8 mouse cellular contexts compared by ENCODE assay signal in the genomic region with DNA sequence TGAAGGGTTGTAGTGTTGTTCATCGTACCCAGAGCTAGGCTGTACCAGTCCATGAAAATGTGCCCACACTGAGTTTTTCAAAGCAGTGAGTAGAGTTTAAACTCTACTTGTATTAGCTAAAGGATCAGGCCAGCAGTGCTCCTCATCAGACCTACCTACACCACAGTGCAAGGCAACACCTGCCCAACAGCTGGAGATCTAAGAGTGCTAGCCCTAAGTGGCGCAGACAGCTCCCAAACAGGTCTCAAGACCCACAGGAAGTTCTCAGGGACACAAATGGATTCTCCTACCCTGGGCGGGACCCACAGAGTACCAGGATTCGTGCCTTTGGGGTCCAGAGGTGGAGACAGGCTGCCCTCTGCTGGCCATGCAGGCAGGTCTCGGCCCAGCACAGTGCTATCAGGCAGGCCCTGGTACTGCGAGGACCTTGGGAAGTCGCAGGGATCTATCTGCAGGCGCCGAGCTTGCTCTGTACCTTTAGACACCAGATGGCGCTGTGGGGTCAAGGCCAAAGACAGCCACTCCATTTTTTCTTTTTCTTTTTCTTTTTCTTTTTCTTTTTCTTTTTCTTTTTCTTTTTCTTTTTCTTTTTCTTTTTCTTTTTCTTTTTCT. TPM values are rescaled to one million over a fixed set of nuclear protein-coding genes. Genes with fewer than 3 reads are reported as not detected.
DNase-seq lines count a peak whose midpoint lies in the region; ATAC-seq lines count a peak whose summit lies in the region.

No protein-coding gene starts in this region.

- no peaks in the 10 kb centered on the region for H3K36me3 ChIP-seq in intestine, embryonic 16.5 days (ENCODE audit: control insufficient read depth, insufficient read depth, low read length)
- H3K36me3 ChIP-seq in midbrain, embryonic 11.5 days (ENCODE audit: control insufficient read depth, insufficient read depth, low read length) = no peaks in the 10 kb centered on the region

- no peaks in the 10 kb centered on the region for H3K9me3 ChIP-seq in intestine, embryonic 16.5 days (ENCODE audit: control insufficient read depth, low read length)
- no peaks in the 10 kb centered on the region for H3K9me3 ChIP-seq in midbrain, embryonic 11.5 days (ENCODE audit: control insufficient read depth, low read length)

- intact Hi-C loops in left cerebral cortex, postnatal 25 days (cut with DNase I) = loop anchor here (1.0 to 2.0 kb wide), 3 partner anchors 28 to 36 kb away; no protein-coding TSS in a partner anchor

- no peaks in the 10 kb centered on the region for H3K4me1 ChIP-seq in intestine, embryonic 16.5 days (ENCODE audit: control insufficient read depth, insufficient read depth, low read length)
- H3K4me1 ChIP-seq in midbrain, embryonic 11.5 days (ENCODE audit: control insufficient read depth, insufficient read depth, low read length) = no peaks in the 10 kb centered on the region

- no peaks in the 10 kb centered on the region for H3K27me3 ChIP-seq in intestine, embryonic 16.5 days (replicated peaks; ENCODE audit: control insufficient read depth, insufficient read depth, low read length)
- H3K27me3 ChIP-seq in midbrain, embryonic 11.5 days (ENCODE audit: control insufficient read depth, insufficient read depth, low read length) = no peaks in the 10 kb centered on the region

- H3K4me2 ChIP-seq in intestine, embryonic 16.5 days (ENCODE audit: low read depth, low read length) = no peak overlapping the region
- H3K4me2 ChIP-seq in midbrain, embryonic 11.5 days = no peak overlapping the region

- 9% methylated on average over 10 of the region's 10 CpGs for WGBS in intestine, embryonic 16.5 days
- 12% methylated on average over 10 of the region's 10 CpGs for WGBS in midbrain, embryonic 11.5 days

- H3K9ac ChIP-seq in intestine, embryonic 16.5 days (ENCODE audit: low read depth, low read length) = no peak overlapping the region
- H3K9ac ChIP-seq in midbrain, embryonic 11.5 days (ENCODE audit: low read length) = no peak overlapping the region

- peak; percentile 87 for DNase-seq in adrenal gland, adult 8-10 months
- DNase-seq in embryo, embryonic 11.5 days (ENCODE audit: low read depth, low spot score) = peak; percentile 91
- peak; percentile 85 to 94 for DNase-seq in gastrocnemius, postnatal 4 days (ENCODE audit: low spot score in 2 of 2)
- DNase-seq in left cerebral cortex, postnatal 25 days (ENCODE audit: low spot score in 2 of 2) = peak; percentile 90 to 96
- DNase-seq in midbrain, embryonic 11.5 days (ENCODE audit: low spot score, missing footprints) = peak; percentile 97
- peak; percentile 94 for DNase-seq in right cerebral cortex, postnatal 4 days
- DNase-seq in yolk sac, embryonic 10.5 days (ENCODE audit: low spot score) = peak; percentile 90

- no peak overlapping the region for H3K4me3 ChIP-seq in intestine, embryonic 16.5 days (ENCODE audit: low read length)
- no peak overlapping the region for H3K4me3 ChIP-seq in midbrain, embryonic 11.5 days (ENCODE audit: low read depth, low read length)

- peak overlapping the region; percentile 46; the same call in 1 of the 2 replicates for H3K27ac ChIP-seq in intestine, embryonic 16.5 days (ENCODE audit: low read length)
- no peak overlapping the region for H3K27ac ChIP-seq in midbrain, embryonic 11.5 days (ENCODE audit: low read depth, low read length)

- peak; percentile 98 for ATAC-seq in intestine, embryonic 16.5 days
- peak; percentile 98 for ATAC-seq in midbrain, embryonic 11.5 days (ENCODE audit: low FRiP score)

RNA-seq across cellular contexts. Expression of a gene that starts 13.1 kb away (rescaled TPM):
- 10 to 100 TPM; 33.0 to 80.7 (median 38.4) TPM for total RNA-seq in adrenal gland, adult 8-10 months (2022)
- total RNA-seq in gastrocnemius, postnatal 4 days (2021) = 10 to 100 TPM; 30.6 to 38.0 TPM
- 36.2 and 36.6 TPM in 2 replicates for polyA plus RNA-seq in intestine, embryonic 16.5 days (2015; fragmentation: Nextera tagmentation; extraction: Ambion mirVana)
- 10 to 100 TPM; 20.0 to 20.3 TPM for total RNA-seq in left cerebral cortex, postnatal 25 days (2021)
- polyA plus RNA-seq in midbrain, embryonic 11.5 days (2014; fragmentation: Nextera tagmentation; extraction: Ambion mirVana) = 16.9 and 19.4 TPM in 2 replicates

RNA-seq across cellular contexts. Expression of a gene that starts 26.4 kb away (rescaled TPM):
- total RNA-seq in adrenal gland, adult 8-10 months (2022) = under 1 TPM in 1 of 4 experiments, not detected in 3; 0.35 TPM
- 100 to 1,000 TPM; 298 to 331 TPM for total RNA-seq in gastrocnemius, postnatal 4 days (2021)
- 6.4 and 8.7 TPM in 2 replicates for polyA plus RNA-seq in intestine, embryonic 16.5 days (2015; fragmentation: Nextera tagmentation; extraction: Ambion mirVana)
- 1 to 10 TPM; 2.5 to 3.4 TPM for total RNA-seq in left cerebral cortex, postnatal 25 days (2021)
- 0.95 and 1.3 TPM in 2 replicates for polyA plus RNA-seq in midbrain, embryonic 11.5 days (2014; fragmentation: Nextera tagmentation; extraction: Ambion mirVana)

RNA-seq across cellular contexts. Expression of a gene that starts 33.0 kb away (rescaled TPM):
- total RNA-seq in adrenal gland, adult 8-10 months (2022) = 100 to 1,000 TPM in 1 of 4 experiments, 10 to 100 TPM in 3; 92.3 to 122 (median 99.0) TPM
- total RNA-seq in gastrocnemius, postnatal 4 days (2021) = 100 to 1,000 TPM; 109 to 114 TPM
- polyA plus RNA-seq in intestine, embryonic 16.5 days (2015; fragmentation: Nextera tagmentation; extraction: Ambion mirVana) = 215 TPM in 2 replicates
- total RNA-seq in left cerebral cortex, postnatal 25 days (2021) = 100 to 1,000 TPM; 179 to 206 TPM
- 33.2 and 34.1 TPM in 2 replicates for polyA plus RNA-seq in midbrain, embryonic 11.5 days (2014; fragmentation: Nextera tagmentation; extraction: Ambion mirVana)

Comparison
In these comparisons a context has a peak if more than half of its experiments do, and no peak if none do; other contexts are left out.
1. RNA of a gene that starts 26.4 kb away (total RNA-seq): 298 to 331 TPM in gastrocnemius, postnatal 4 days; 2.5 to 3.4 TPM in left cerebral cortex, postnatal 25 days and 0.35 TPM in adrenal gland, adult 8-10 months; every median in the first group is over 10 times any median in the second.
2. Peak in every context shown above with its lines, with median percentiles within 50 percentile points of each other: DNase-seq.